Mouse (Mus musculus) R1 (cell line): ENCODE measurements around the gene Jak2.

Experiments used
- DNase-seq: peaks from one replicate; pipeline ENCODE4 v3.0.0-alpha.2; 2018; ENCODE audit warnings: low read depth, low spot score

The Jak2 gene

DNA sequence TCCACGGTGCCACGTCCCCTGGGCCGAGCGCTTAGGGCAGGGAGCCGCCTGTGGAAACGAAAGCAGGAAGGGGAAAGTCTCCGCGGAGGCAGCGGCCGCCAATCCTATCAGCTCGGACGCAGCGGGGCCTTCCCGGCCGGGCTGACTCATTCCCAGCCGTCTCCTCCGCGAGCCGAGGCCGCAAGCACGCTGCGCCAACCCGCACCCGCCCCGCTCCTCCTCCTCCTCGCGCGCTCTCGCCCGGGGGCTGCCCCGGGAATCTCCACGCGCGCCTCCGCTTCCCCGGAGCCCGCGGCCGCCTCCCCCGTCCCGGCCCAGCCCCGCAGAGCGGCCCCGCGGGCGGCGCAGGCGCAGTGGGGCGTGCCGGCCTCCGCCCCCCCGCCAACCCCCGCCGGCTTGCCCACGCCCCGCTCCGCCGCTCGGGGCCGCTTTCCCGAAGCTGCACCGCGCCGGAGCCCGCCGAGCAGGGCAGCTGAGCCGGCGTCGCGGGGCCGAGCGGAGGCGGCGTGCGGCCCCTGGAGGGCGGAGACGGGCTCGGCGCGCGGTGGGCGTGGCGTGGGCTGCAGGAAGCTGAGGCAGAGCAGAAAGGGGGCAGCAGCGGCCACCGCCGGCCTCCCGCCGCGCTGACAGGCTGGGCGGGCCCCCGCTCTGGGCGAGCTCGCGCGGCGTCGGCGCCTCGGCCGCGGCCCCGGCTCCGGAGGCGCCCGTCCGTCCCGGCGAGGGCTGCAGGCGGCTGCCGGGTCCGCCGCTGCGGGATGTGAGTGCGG lies at the start of gene Jak2:
Gene Jak2 (plus strand): TSS at position 638 of the 767 bp plus-strand sequence.
- DNase-seq: peak; percentile 67

DNA sequence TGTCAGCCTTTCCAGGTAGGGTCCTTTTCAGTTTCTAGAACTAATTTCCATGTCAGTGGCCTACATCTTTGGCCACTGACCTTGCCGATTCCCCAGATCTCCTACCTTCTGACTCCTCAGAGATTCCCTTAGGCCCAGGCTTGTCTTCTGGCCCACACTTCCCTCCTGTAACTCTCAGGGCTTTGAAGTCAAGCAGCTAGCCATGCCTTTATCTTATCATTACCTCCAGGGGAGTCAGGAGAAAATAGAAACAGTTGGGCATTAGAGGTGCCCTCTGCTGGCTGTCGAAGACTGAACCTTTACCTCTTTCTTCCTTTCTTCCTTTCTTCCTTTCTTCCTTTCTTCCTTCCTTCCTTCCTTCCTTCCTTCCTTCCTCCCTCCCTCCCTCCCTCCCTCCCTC lies 48.3 kb upstream of the Jak2 start:
- DNase-seq: no peak

GRCm38 (mm10) chr19:29204583-29204982 lies 47.0 kb upstream of the Jak2 start:
- DNase-seq: no peak

DNA sequence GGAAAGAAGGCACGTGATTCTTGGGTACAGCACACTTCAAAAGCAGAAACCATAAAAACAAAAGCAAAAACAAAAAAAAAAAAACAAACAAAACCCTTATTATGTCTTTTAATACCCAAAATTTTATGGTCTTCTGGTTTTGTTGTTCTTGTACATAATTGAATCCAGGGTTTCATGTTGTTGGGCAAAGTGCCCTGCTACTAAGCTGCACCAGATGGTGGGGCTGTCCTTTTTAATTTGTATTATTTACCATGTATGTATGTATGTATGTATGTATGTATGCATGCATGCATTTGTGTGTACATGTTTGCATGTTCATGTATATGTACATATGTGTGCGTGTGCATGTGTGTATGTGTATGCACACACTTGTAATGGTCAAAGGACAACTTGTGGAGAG lies 46.4 kb upstream of the Jak2 start:
- DNase-seq: no peak

- no peak for DNase-seq
Measured at GRCm38 (mm10) chr19:29209898-29210297, 41.7 kb upstream of the Jak2 start.

GRCm38 (mm10) chr19:29210319-29210718 lies 41.3 kb upstream of the Jak2 start:
- DNase-seq: peak; percentile 53

- no peak for DNase-seq
Measured at GRCm38 (mm10) chr19:29215811-29216509, 35.7 kb upstream of the Jak2 start.

DNA sequence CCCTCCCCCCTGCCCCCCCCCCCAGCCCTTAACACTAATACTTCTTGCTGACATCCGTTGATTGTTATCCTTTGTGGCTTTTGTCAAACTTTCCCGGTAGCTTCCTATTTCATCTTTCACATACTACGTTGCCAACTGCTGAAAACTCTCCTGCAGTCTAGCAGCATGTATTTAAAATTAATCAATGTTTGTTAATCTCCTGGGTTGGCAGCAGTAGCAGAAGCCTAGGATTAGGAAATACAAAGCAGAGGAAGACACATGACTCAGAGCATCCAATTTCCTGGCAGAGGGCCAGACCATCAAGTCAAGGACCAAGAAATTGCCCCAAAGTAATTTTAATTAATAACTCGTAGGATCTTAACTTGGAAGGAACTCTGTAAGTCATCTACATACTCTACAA lies 29.8 kb upstream of the Jak2 start:
- no peak for DNase-seq

DNA sequence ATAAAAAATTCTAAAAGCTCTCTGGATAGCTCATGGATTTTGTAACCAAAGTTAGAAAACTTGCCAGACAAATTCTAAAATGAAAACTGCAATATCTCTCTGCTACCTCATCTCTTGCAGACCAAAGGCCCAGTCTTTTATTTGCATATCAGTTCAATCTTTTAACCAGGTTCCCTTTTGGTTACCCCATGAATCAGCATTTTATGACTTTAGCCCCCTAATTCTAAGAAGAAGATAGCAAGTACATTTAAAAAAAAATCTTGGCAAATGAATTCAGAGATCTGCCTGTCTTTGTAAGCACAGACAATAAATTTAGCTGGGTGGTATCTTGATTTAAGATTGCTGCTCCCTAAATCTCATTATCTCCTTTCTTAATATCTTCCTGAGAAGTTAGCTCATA lies 26.7 kb upstream of the Jak2 start:
- DNase-seq: no peak

- no peak for DNase-seq
Measured at GRCm38 (mm10) chr19:29226996-29227395, 24.6 kb upstream of the Jak2 start.

DNA sequence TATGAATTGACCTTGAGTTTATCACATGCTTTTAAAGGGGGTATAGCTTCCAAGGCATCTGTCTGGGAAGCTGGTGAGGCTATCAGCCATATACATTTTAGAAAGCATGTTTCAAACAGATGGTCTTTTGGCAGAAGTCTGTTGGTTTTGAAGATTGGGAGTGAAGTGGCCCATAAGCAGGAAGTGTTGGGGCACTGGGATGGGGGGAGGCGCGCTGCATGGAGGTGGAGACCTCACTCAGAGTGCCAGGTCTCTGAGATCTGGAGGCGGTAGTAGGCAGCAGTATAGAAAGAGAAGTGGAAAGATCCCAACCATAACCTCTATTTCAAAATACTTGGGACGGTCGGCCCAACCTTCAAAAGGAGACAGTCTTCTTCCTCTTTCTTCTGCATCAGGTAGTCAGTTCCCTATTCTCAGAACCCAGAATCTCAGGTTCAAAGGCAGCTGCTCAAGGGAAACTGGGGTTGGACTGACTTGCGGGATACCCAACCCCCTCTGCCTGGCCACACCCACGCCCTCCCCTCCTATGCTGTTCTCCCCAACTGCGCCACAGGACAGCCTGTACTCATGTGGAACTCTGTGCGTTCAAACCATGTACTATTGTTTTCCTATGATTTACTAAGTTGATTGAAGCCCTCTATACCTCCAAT lies 23.6 kb upstream of the Jak2 start:
- DNase-seq: no peak

- no peak for DNase-seq
Measured at GRCm38 (mm10) chr19:29228989-29229388, 22.6 kb upstream of the Jak2 start.

DNA sequence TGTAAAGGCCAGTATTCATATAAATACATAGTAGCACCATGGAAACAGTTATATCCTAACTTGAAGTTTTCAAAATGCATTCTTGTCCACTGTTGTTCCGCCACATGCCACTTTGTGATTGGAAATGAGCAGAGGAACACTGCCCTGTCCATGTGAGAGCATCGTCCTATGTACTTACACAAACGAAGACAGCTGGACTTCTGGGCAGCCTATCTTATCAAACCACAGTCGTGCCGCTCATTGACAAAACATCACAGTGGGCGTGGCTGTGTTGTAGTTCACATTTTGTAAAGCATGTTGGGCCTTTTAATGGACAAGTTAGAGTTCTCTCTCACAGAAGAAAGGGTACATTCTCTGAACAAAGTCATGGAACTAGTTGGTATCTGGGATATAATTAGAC lies 18.9 kb upstream of the Jak2 start:
- no peak for DNase-seq

DNA sequence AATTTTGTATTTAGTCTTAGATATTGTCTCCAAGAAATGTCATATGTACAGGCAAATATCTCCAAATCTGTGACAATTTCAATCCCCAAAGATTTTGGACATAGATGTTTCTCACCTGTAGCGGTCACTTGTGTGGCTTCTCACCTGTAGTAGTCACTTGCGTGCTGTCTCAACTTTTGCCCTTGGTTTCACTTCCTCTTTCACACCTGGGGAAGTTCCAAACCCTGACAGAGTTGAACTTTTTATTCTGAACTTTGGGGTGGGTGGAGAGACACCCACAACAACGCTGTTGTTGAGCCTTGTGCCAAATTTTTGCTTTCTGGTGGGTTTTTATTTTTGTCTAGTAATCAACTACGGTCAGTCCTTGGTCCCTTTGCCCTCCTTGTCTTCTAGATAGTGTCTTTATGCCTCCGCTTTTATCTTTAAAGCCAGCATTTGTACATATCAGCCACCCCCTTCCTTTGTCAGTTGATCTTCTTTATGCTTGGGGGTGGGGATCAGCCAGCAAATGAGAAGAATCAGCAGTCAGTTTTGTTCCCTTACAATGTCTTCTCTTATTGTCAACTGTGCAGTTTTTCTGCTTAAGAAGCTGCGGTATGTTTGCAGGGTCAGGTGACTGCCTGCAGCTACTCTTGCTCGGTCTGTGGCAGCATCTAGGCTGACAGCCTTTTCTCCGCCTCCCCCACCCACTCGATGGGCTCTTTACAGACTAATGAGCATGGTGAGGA lies 14.8 kb upstream of the Jak2 start:
- DNase-seq: no peak

GRCm38 (mm10) chr19:29238171-29238570 lies 13.5 kb upstream of the Jak2 start:
- DNase-seq: no peak

DNA sequence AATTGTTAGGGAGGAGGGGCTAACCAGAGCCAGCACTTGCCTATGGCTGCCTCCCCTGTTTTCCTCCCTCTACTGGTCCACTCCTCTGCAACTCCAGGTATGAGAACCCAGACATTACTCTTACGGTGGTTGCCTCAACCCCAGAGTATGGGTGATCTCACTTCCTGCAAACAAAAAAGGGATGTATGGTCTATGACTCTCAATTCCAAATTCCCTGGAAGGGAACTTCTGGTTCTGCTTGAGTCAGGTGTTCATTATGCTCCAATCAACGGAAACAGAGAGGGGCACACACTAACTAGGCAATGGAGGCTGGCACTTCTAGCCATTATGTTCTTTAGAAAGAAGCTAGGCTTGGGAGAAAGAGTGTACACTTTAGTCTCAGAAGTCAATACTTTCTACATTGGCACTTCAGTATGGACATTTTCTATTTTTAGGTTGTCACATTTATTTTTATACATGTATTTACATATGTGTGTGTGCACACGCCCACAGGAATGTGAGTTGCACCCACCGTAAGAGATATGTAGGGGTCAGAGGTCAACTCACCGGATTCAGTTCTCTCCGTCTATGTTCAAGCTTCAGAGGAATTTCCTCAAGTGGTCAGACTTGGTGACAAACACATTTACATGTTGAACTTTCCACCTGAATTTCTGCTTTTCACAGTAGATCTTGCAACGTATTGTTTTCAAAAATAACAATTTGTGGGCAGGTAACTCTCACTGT lies 12.0 kb upstream of the Jak2 start:
- DNase-seq: no peak

DNA sequence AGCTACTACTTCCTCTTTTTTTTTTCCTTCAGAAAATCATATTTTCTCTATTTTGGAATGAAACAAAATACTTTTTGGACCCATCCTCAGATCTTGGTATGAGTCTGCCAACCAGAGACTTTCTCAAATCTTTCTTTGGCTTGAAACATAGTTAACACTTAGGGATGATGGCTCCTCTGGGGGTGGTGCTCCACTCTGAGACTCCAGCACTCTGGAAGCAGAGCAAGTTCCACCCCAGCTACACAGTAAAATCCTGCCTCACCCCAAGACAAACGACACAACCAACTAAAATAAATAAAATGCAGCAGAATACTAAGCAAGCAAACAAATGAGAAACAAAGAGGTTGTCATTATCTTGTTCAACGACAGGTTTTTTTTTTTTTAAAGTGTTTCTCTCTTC lies 11.0 kb upstream of the Jak2 start:
- no peak for DNase-seq

GRCm38 (mm10) chr19:29241581-29241980 lies 10.0 kb upstream of the Jak2 start:
- DNase-seq: no peak

- DNase-seq: no peak
Measured at GRCm38 (mm10) chr19:29249933-29250332, 1.7 kb upstream of the Jak2 start.

- peak; percentile 63 for DNase-seq
Measured at GRCm38 (mm10) chr19:29251958-29252801, 552 bp downstream of the Jak2 start.
